Mouse (Mus musculus): Measurements from ENCODE around the gene Fam227a.

- peak; percentile 45; the same call in 1 of the 2 replicates for TF ChIP-seq CTCF (IDR thresholded peaks at IDR 0.05; ENCODE audit: borderline replicate concordance, insufficient read depth, low read length)
- TF ChIP-seq POLR2A (IDR thresholded peaks at IDR 0.05; ENCODE audit: low read depth, low read length), result no peak
Observed at GRCm38 (mm10) chr15:79650569-79650968, 8.2 kb downstream of the Fam227a start.

Data from embryonic fibroblast, embryonic 13.5 days (primary cell).